Mouse (Mus musculus) midbrain, postnatal 0 days (tissue): ENCODE data around the gene 2010003K11Rik. TPM values are rescaled to one million over a fixed set of nuclear protein-coding genes. Genes with fewer than 3 reads are reported as not detected.

Source experiments
- ATAC-seq: fragments of 200-750 bp; cut with Nextera tagmentation; 2 replicates; pipeline ENCODE4 v1.8.0; 2017; ENCODE audit warnings: moderate number of reproducible peaks, mild to moderate bottlenecking, moderate TSS enrichment, moderate library complexity; ENCODE audit not compliant: low FRiP score
- DNase-seq: peaks from one replicate; pipeline ENCODE4 v3.0.0-alpha.2; 2015; ENCODE audit warnings: low spot score
- H3K27ac ChIP-seq: fragments of 300-500 bp; sonication (generic); 2 replicates; pipeline ENCODE4 v1.5.1; 2014; ENCODE audit warnings: low read depth, mild to moderate bottlenecking, low read length, mixed read lengths
- H3K27me3 ChIP-seq: fragments of 300-500 bp; sonication (generic); 2 replicates; pipeline ENCODE4 v1.6.1; 2014; ENCODE audit warnings: low read length, control low read depth, mixed read lengths; ENCODE audit not compliant: insufficient read depth
- H3K36me3 ChIP-seq: fragments of 300-500 bp; sonication (generic); 2 replicates; pipeline ENCODE4 v1.6.1; 2014; ENCODE audit warnings: low read length, control low read depth, mixed read lengths; ENCODE audit not compliant: insufficient read depth
- H3K4me1 ChIP-seq: fragments of 300-500 bp; sonication (generic); 2 replicates; pipeline ENCODE4 v1.6.1; 2014; ENCODE audit warnings: mild to moderate bottlenecking, control low read depth, antibody characterized with exemption, low read length, mixed read lengths; ENCODE audit not compliant: insufficient read depth
- H3K4me2 ChIP-seq: fragments of 300-500 bp; sonication (generic); 2 replicates; pipeline ENCODE4 v1.6.1; 2014; ENCODE audit warnings: low read depth, mild to moderate bottlenecking, low read length, mixed read lengths; ENCODE audit not compliant: poor library complexity, severe bottlenecking
- H3K4me3 ChIP-seq: fragments of 300-500 bp; sonication (generic); 2 replicates; pipeline ENCODE4 v1.5.1; 2014; ENCODE audit warnings: low read depth, mild to moderate bottlenecking, low read length, moderate library complexity
- H3K9ac ChIP-seq: fragments of 300-500 bp; sonication (generic); replicated peaks from 2 replicates; pipeline ENCODE4 v1.6.1; 2014; ENCODE audit warnings: mild to moderate bottlenecking, low read length, moderate library complexity, mixed read lengths; ENCODE audit not compliant: poor library complexity, severe bottlenecking
- H3K9me3 ChIP-seq: fragments of 300-500 bp; sonication (generic); 2 replicates; pipeline ENCODE4 v1.6.1; 2016; ENCODE audit warnings: low read length, control low read depth
- CTCF ChIP-seq: IDR thresholded peaks from 2 replicates; pipeline ENCODE4 v1.5.1; 2016; ENCODE audit warnings: antibody characterized with exemption, mild to moderate bottlenecking
- WGBS: fragments of 180-500 bp; shearing (Covaris S2); extraction: QIAGEN DNeasy Blood & Tissue Kit; methylation state at CpG from one replicate; pipeline ENCODE4 v1.1.7; 2014; 5-methylcytosine and 5-hydroxymethylcytosine counted together
- polyA plus RNA-seq: library from polyadenylated mRNA; unstranded; fragments of >200 nt; fragmentation: Nextera tagmentation; extraction: Ambion mirVana; gene quantifications from 2 replicates; pipeline ENCODE4 v1.2.1, GENCODE M21; 2015
- total RNA-seq: library from RNA; depleted of rRNA; stranded (reverse); fragments of >200 nt; gene quantifications from 2 replicates; pipeline ENCODE4 v1.2.3, GENCODE M21; 2014; rRNA removed

Gene 2010003K11Rik
- total RNA-seq, result not detected in 2 replicates
- 0.23 TPM in 1 of 2 replicates, not detected in the other for polyA plus RNA-seq

DNA sequence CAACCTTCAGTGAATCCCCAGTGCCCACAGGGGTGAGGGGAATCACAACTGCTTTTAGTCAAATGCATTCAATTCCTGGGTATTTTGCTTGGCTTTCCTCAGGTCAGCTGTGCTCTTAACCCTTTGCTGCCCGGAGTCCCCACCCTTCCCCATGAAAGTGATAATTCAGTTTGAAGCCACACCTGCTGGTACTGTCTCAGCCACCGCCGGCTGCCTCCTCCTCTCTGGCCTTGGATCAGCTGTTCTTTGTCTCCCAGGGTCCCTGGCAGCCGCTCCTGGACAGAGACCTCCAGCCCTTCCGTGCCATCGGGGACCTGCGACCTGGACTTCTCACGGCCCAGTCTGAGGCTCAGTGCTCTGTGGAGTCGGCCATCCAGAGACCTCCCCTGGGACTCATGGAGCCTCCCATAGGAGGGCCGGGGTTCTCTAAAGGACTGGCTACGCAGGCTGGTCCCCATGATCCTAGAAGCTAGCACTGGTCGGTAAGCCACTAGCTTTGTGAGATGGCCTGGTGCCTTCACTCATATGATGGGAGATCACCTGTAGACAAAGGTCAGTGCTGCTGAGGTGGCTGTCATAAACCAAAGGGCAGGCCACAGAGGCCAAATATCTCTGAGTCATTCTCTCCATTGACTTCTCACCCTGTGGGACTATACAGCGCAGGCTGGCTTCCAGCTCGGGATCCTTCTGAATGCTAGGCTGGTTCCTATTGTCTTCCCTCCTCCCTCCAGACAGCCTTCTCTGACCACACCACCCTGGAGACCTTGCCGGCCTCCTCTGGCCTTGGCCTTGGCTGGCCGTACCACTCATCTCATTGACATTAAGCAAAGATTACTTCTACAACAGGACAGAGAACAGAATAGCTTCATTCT is at the start of gene 2010003K11Rik:
Gene 2010003K11Rik (minus strand): TSS at position 522 of the 872 bp plus-strand sequence.
- Histone ChIP-seq H3K9ac (no peak within 1 kb of the TSS; the same call in 1 of the 2 replicates), H3K36me3 (no peaks in the 10 kb centered on the region), H3K27me3 (no peaks in the 10 kb centered on the region), H3K4me3 (no peak within 1 kb of the TSS), H3K27ac (no peak within 1 kb of the TSS), H3K9me3 (no peaks in the 10 kb centered on the region), H3K4me2 (no peak within 1 kb of the TSS), H3K4me1 (no peaks in the 10 kb centered on the region)
- DNase-seq (no peak), ATAC-seq (no peak)
- WGBS, result 53% methylated on average over 16 of the region's 16 CpGs
- no peak for TF ChIP-seq CTCF

DNA sequence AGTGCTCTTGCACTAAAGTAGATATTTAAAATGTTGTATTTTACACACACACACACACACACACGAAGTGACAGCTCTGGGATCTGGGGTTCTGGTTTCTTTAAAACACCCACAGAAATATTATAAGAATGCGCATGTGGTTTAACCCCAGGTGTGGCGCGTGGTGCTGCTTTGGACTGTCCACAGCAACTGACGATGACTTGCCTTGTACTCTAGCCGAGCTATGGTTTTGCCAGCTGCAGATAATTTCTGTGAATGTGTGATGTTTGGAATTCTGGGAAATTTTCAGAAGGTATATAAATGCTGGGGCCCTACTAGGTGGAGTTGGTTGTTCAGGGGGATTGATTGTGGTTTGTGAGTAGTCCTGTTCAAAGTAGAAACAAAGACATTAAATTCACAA is 49.4 kb upstream of the 2010003K11Rik start:
- no peak for TF ChIP-seq CTCF
- no peak for ATAC-seq
- 85% methylated on average over 6 of the region's 6 CpGs for WGBS
- Histone ChIP-seq H3K4me1 (no peaks in the 10 kb centered on the region), H3K4me3 (no peak overlapping the region), H3K36me3 (no peaks in the 10 kb centered on the region), H3K9ac (no peak overlapping the region), H3K27me3 (no peaks in the 10 kb centered on the region), H3K27ac (no peak overlapping the region), H3K4me2 (no peak overlapping the region), H3K9me3 (no peaks in the 10 kb centered on the region)
- no peak for DNase-seq

DNA sequence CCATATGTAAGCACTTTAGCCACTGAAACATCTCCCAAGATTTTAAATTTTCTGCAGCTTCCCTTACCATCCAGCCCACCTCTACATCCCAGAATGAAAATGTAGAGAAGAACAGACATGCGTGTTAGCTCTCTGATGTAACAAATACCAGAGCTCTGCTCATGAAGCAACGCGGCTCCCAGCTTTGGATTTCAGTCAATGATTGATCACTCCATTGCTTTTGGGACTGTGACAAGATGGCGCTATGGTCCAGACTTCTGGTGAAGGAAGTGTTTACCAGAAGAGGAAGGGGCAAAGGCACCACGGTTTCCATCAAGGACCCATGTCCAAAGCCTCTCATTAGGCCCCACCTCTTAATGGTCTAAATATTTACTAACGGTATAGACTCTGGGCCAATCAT is 47.5 kb upstream of the 2010003K11Rik start:
- H3K27me3 ChIP-seq, result no peaks in the 10 kb centered on the region
- WGBS, result 95% methylated on average over 6 of the region's 6 CpGs
- no peak for TF ChIP-seq CTCF

GRCm38 (mm10) chr19:4545091-4545490 is 46.7 kb upstream of the 2010003K11Rik start:
- Histone ChIP-seq H3K36me3 (no peaks in the 10 kb centered on the region), H3K4me3 (no peak overlapping the region), H3K9me3 (no peaks in the 10 kb centered on the region), H3K27ac (no peak overlapping the region), H3K9ac (no peak overlapping the region), H3K27me3 (no peaks in the 10 kb centered on the region), H3K4me1 (no peaks in the 10 kb centered on the region), H3K4me2 (no peak overlapping the region)
- 90% methylated on average over 4 of the region's 4 CpGs for WGBS
- ATAC-seq (no peak), DNase-seq (no peak)
- TF ChIP-seq CTCF, result no peak

More for the DNA sequence above, 47.5 kb upstream of the 2010003K11Rik start:
- ATAC-seq (no peak), DNase-seq (no peak)
- Histone ChIP-seq H3K9me3 (no peaks in the 10 kb centered on the region), H3K4me3 (no peak overlapping the region), H3K4me2 (no peak overlapping the region), H3K36me3 (no peaks in the 10 kb centered on the region), H3K9ac (no peak overlapping the region), H3K27ac (no peak overlapping the region), H3K4me1 (no peaks in the 10 kb centered on the region)

DNA sequence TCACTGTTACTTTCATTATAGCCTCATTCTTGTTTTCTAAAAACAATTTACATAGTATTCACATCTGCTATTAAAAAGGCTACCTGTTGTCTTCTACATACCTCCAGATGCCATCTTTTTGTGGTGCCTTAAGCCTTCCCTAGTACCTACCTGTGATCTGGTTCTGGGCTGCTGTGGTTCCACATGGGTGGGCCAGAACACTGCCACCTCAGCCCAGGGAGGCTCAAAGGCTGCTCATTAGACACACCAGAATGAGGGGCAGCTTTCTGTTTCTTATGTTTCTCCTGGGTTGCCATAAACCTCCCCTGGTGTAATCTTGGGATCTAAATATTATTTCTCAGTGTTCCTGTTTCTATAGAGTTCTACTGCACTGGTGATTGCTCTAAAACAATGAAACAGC is 43.7 kb upstream of the 2010003K11Rik start:
- H3K36me3 ChIP-seq, result no peaks in the 10 kb centered on the region
- no peaks in the 10 kb centered on the region for H3K4me1 ChIP-seq
- no peak overlapping the region for H3K4me2 ChIP-seq
- no peak for ATAC-seq
- no peak overlapping the region for H3K4me3 ChIP-seq
- no peak overlapping the region for H3K27ac ChIP-seq
- DNase-seq, result no peak
- no peaks in the 10 kb centered on the region for H3K27me3 ChIP-seq
- H3K9me3 ChIP-seq, result no peaks in the 10 kb centered on the region
- no peak for TF ChIP-seq CTCF
- H3K9ac ChIP-seq, result no peak overlapping the region

DNA sequence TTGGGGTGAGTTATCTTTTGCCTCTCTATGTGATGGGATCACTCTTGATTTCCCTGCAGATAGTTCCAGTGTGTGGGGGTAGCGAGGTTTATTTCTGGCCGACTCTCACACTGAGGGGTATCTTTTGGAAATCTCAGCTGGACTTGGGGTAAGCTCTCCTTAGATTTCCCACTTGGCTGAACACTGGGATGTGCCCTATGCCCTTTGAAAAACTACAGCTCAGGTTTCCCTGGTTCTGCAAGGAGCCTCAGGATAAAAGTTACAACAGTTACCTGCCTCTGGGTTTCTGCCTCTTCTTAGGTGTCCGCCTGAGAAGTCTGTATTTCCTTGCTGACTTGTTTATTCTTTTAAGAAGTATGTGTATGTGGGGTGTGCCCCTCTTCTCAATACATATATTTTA is 42.6 kb upstream of the 2010003K11Rik start:
- TF ChIP-seq CTCF, result no peak
- no peaks in the 10 kb centered on the region for H3K36me3 ChIP-seq
- H3K27ac ChIP-seq, result no peak overlapping the region
- ATAC-seq (no peak), DNase-seq (no peak)
- no peak overlapping the region for H3K9ac ChIP-seq
- no peaks in the 10 kb centered on the region for H3K4me1 ChIP-seq
- WGBS, result 76% methylated on average over 3 of the region's 3 CpGs
- H3K4me2 ChIP-seq, result no peak overlapping the region
- no peaks in the 10 kb centered on the region for H3K9me3 ChIP-seq
- no peaks in the 10 kb centered on the region for H3K27me3 ChIP-seq
- H3K4me3 ChIP-seq, result no peak overlapping the region
